Mouse (Mus musculus) brain, embryonic 14.5 days (tissue): ENCODE results near the gene Krt36.

ENCODE experiments used
- CTCF ChIP-seq: fragments of 200-500 bp; IDR thresholded peaks from 2 replicates; pipeline ENCODE4 v1.5.1; 2012; ENCODE audit warnings: inconsistent platforms, mild to moderate bottlenecking, moderate library complexity, borderline replicate concordance; ENCODE audit not compliant: insufficient read depth, insufficient read length; ENCODE audit errors: extremely low read depth
- POLR2A ChIP-seq: fragments of 200-500 bp; IDR thresholded peaks from 2 replicates; pipeline ENCODE4 v1.6.1; 2012; ENCODE audit warnings: mild to moderate bottlenecking, inconsistent platforms, borderline replicate concordance; ENCODE audit not compliant: poor library complexity, insufficient read depth, insufficient read length, severe bottlenecking; ENCODE audit errors: extremely low read depth

- TF ChIP-seq POLR2A (no peak), CTCF (no peak)
Measured at GRCm38 (mm10) chr11:100066236-100067010, 39.0 kb downstream of the Krt36 start.
